Mouse (Mus musculus) frontal cortex, postnatal 36 days (tissue): ENCODE measurements at regions not wholly inside any gene's neighbourhood (a gene's known extent, or its start where the extent isn't known, plus 50 kb on each side); places are given as distances from the start of the nearest gene placed in this dataset.

Source experiments
- DNase-seq, 2 experiments: peaks; one replicate each; pipeline ENCODE4 v3.0.0; 2022; ENCODE audit warnings: low spot score in 2 of 2

- DNase-seq: no peak
Measured at GRCm38 (mm10) chr8:24284966-24285365, 440.7 kb downstream of the Adam3 start.

DNA sequence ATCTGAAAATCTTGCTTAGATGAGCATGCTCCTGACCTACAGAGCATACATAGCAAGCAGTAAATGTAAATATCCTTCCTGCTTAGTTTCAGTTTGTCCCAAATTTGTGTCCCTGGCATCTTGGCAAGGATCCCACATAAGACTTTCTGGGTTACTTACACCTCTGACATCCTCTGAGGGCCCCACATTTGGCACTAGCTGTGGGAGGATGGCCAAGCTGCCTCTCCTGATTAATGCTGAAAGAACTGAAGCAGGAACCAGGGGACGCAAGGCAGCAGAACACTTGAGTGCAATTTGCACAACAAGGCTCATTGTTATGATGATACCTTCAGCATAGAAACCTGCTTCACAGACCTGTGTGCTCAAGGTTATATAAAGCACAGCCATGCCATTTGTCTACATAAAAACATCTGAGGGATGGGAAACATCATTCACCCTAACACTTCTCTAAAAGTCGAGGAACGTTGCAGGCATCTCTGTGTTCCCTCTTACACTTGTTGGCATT, 441.7 kb downstream of the Adam3 start:
- no peak for DNase-seq

- DNase-seq: no peak
Measured at GRCm38 (mm10) chr8:24280296-24280695, 445.4 kb downstream of the Adam3 start.

DNA sequence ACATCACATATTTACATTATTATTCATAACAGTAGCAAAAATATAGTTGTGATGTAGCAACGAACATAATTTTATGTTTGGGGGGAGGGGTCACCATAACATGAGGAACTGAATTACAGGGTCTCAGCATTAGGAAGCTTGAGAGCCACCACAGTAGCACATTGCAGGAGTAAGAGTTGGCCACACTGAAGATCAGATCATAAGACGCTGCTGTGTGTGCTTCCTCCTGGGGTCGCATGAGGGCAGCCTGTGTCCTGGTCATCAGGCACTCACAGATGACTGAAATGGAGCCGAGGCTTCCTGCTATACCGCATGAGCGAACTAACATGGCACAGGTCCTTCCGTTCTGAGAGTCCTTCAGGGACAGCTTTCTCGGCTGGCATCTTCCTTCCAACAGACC, 447.3 kb downstream of the Adam3 start:
- DNase-seq: no peak

DNA sequence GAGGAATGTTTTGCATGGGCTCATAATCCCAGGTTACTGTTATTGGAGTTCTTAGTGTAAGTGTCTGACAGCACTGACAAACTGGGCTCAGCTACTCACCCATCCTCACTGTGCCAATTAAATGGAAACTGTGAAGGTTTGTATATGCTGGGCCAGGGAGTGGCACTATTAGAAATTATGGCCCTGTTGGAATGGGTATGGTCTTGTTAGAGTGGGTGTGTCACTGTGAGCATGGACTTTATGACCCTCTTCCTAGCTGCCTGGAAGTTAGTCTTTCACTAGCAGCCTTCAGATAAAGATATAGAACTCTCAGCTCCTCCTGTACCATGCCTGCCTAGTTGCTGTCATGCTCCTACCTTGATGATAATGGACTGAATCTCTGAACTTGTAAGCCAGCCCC, 464.3 kb downstream of the Adam3 start:
- DNase-seq: no peak

DNA sequence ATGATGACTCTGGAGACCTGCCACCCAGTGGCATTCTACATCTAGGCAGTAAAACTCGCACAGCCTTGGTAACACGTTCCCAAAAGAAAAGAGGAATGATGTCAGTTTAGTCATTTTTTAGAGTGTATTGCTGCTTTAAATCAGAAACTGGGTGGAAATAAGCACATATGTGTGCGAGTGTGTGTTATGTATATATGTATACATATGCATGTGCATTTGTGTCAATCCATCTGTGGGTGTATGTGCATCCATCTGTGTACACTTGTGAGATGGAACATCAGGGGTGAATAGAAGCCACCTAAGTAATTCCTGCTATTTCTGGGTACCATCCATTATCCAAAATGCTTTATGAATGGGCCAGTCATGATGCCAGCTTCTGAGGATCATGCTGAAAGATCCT, 467.0 kb downstream of the Adam3 start:
- no peak for DNase-seq

- peak in 1 of 2 experiments; percentile 24 for DNase-seq
Measured at GRCm38 (mm10) chr8:24242211-24242610, 483.4 kb downstream of the Adam3 start.

DNA sequence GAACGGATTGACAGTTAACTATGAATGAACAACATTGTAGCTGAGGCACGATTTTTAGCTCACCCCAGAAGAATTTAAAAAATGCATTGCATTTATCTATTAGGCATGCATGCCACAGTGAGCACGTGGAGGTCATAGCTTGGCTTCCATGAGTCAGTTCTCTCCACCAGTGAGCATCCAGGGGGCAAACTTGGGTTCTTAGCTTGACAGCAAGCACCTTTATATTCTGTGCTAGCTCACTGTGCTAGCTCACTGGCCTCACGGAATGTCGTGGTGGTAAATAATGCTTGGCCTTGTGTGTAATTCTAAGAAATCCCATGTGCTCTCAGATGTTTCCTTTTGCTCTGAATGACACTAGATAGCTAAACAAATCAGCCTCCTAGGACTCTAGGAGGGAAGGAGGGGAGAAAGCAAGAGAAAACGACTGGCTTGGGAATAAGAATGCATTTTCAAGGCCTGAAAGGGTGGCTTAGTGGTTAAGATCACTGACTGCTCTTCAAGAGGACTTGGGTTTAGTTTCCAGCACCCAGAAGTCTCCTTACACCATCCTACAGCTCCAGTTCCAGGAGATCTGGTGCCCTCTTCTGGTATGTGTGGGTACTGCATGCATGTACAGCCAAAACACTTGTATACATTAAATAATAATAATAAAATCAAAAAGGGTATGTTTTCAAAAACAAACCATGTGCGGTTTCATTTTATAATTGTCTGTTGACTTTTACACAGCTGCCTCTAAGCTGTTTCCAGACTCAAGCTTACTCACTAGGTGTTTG, 485.3 kb downstream of the Adam3 start:
- DNase-seq: no peak

- DNase-seq: no peak
Measured at GRCm38 (mm10) chr8:24234981-24235380, 490.7 kb downstream of the Adam3 start.

- DNase-seq: peak; percentile 72 to 90
Measured at GRCm38 (mm10) chr8:24228148-24228547, 497.5 kb downstream of the Adam3 start.

GRCm38 (mm10) chr8:24227331-24228072, 498.1 kb downstream of the Adam3 start:
- DNase-seq: peak in 1 of 2 experiments; percentile 17

- peak; percentile 39 to 76 for DNase-seq
Measured at GRCm38 (mm10) chr8:24220222-24220621, 505.4 kb downstream of the Adam3 start.

DNA sequence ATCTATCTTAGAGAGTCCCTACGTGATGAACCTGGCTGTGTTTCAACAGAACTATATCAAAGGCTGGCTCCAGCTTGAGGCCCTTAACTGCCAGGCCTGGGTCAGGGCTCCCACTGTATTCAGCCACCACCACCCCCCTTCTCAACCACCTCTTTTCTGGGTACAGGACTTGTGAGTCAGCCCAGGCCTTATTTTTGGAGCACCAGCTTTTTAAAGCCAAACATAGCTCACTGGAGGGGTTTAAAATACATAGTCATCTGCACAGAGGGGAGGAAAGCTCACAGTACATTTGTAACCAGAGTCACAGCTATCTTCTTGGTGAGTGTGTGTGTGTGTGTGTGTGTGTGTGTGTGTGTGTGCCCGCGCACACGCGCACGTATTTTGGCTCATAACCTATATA, 509.0 kb downstream of the Adam3 start:
- peak; percentile 55 to 69 for DNase-seq

- peak in 1 of 2 experiments; percentile 41 for DNase-seq
Measured at GRCm38 (mm10) chr8:24215510-24216138, 510.0 kb downstream of the Adam3 start.

DNA sequence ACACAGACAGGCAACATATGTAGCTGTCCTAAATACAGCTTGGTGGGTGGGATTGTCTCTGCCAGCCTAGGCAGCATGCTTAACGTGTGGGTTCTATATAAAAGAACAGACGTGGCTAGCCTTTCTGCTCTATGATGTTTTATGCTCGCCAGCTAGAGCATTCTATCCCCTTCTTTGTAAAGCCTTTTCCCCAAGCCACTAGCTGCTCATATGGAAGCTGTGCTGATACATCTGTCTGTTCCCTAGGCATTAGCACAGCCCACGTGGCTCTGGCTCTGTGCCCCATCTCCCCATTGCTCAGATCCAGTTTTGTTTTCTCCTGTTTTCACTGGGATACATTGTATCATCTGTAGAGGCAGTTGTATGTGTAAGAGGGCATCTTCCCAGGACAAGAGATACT, 511.3 kb downstream of the Adam3 start:
- peak; percentile 36 to 60 for DNase-seq

- peak in 1 of 2 experiments; percentile 38 for DNase-seq
Measured at GRCm38 (mm10) chr8:24212216-24213200, 513.1 kb downstream of the Adam3 start.

DNA sequence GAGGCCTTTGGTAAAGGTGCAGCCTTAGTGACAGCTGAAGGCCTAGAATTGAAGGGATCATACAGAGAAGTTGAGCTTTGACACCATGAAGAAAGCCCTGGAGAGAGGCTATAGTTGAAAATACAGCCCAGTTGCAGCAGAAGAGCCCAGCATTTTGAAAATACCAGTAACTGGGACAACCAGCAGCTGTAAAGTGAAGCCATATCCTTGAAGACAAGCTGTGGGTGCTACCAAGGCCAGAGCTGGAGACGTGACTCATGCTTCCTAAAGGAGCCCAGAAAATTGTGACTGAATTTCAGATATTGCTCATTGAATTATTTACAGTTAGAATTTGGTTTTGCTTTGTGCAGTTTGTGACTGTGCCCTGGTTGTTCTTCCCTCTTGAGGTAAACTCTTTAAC, 514.6 kb downstream of the Adam3 start:
- no peak for DNase-seq
